Mouse (Mus musculus) gonadal fat pad, adult 2 months (tissue): ENCODE data around the gene 9230113P08Rik. TPM values are rescaled to one million over a fixed set of nuclear protein-coding genes. Genes with fewer than 3 reads are reported as not detected.
"Not testable (repeated sequence)": the region's sequence is repeated elsewhere in the genome, so short reads cannot be mapped to it uniquely, and the experiment has no call there.

Source experiments
- DNase-seq: peaks from one replicate; pipeline ENCODE4 v3.0.0-alpha.2; 2012; ENCODE audit warnings: low read depth
- polyA plus RNA-seq: library from polyadenylated mRNA; depleted of rRNA; stranded (reverse); fragments of >200 nt; gene quantifications from 2 replicates; pipeline ENCODE4 v1.2.3, GENCODE M21; 2012; rRNA removed

Gene 9230113P08Rik
- 383 and 472 TPM in 2 replicates for polyA plus RNA-seq

DNA sequence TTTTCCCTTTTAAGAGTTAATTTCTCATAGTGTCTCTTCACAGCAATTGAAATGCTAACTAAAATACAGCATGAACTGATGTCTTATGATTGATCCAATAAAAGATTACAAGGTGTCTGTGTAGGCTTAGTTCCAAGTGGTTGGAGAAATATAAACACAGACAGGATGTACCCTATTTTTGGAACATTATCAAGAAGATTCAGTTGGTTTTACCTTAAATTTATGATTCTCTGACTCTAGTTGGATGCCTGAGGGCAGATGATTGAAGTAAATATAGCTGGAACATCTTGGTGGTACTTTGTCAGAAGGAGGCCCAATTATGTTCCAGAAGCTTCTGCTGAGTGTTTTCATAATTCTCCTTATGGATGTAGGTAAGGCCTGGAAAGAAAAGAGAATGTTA lies at the start of gene 9230113P08Rik:
TSS of gene 9230113P08Rik (plus strand) at position 301 of the 400 bp plus-strand sequence.
- DNase-seq, result not testable (repeated sequence)

DNA sequence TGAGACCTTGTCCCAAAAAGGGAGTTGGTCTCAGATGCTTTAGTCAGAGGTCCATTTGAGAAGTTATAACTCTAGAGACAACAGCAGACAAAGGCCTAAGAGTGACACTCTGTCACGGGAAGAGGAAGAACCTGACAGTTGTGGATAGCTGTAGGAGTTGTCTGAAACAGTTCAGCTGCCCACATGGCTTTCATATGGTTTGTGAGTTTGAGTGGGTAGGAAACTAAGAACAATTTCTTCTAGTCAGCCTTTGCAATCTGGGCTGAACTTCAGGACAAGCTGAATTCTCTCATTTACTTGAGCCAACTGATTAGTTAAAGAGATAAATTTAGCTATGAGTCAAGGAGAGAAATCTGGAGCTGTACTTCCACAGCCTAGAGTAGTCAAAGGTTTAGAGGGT lies 15.1 kb upstream of the 9230113P08Rik start:
- not testable (repeated sequence) for DNase-seq

DNA sequence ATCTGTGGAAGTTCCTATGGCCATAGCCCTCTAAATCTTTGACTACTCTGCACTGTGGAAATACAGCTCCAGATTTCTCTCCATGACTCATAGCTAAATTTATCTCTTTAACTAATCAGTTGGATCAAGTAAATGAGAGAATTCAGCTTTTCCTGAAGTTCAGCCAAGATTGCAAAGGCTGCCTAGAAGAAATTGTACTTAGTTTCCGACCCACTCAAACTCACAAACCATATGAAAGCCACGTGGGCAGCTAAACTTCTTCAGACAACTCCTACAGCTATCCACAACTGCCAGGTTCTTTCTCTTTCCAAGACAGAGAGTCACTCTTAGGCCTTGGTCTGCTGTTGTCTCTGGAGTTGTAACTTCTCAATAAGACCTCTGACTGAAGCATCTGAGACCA lies 3.7 kb upstream of the 9230113P08Rik start:
- no peak for DNase-seq

DNA sequence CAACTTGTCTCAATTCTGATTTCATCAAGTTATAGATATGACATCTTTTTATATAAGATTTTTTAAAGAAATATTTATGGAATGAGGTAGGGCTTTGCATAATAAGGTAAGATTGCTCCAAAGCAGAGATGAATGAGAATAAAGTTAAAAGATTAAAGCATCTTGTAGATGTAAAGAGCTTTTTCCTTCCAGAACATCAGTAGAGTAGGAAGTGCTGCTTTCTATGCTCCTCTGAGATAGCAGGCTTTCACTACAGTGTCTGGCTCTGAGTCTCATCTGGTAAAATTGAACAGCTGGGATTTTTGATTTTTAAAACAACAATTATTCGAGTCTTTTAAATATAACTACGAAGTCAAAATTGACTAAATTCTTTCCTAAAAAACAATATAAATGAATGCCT lies 22.6 kb downstream of the 9230113P08Rik start:
- no peak for DNase-seq

Other genes with a start within 250 kb of the 9230113P08Rik start
- 55.1 and 80.8 TPM in 2 replicates for gene Pate1, start 221.0 kb upstream of the 9230113P08Rik start, polyA plus RNA-seq
- gene Gm17677, start 167.4 kb upstream of the 9230113P08Rik start, polyA plus RNA-seq, result 14.9 and 24.8 TPM in 2 replicates
- 127 and 133 TPM in 2 replicates for gene Gm17727, start 130.3 kb upstream of the 9230113P08Rik start, polyA plus RNA-seq
- 7.9 and 9.5 TPM in 2 replicates for gene Gm27235, start 118.3 kb upstream of the 9230113P08Rik start, polyA plus RNA-seq
- gene D730048I06Rik, start 118.3 kb upstream of the 9230113P08Rik start, polyA plus RNA-seq, result 156 and 268 TPM in 2 replicates
- 368 and 380 TPM in 2 replicates for gene 9230110F15Rik, start 64.3 kb upstream of the 9230113P08Rik start, polyA plus RNA-seq
- gene Gm5916, start 220.4 kb downstream of the 9230113P08Rik start, polyA plus RNA-seq, result 37.4 and 45.1 TPM in 2 replicates